Mouse (Mus musculus) heart, embryonic 16.5 days (tissue): Measurements from ENCODE around the gene Stambp. TPM values are rescaled to one million over a fixed set of nuclear protein-coding genes. Genes with fewer than 3 reads are reported as not detected.

Experiments
- ATAC-seq: fragments of 200-750 bp; cut with Nextera tagmentation; replicated peaks from 2 replicates; pipeline ENCODE4 v1.8.0; 2017; ENCODE audit warnings: moderate number of reproducible peaks; ENCODE audit not compliant: insufficient read depth, low FRiP score; ENCODE audit errors: extremely low read depth
- H3K27ac ChIP-seq: fragments of 300-500 bp; sonication (generic); 2 replicates; pipeline ENCODE4 v1.5.1; 2014; ENCODE audit warnings: mild to moderate bottlenecking, low read length, control low read depth, moderate library complexity
- H3K27me3 ChIP-seq: fragments of 300-500 bp; sonication (generic); 2 replicates; pipeline ENCODE4 v1.6.1; 2014; ENCODE audit warnings: low read length, mixed read lengths; ENCODE audit not compliant: control insufficient read depth, insufficient read depth
- H3K36me3 ChIP-seq: fragments of 300-500 bp; sonication (generic); 2 replicates; pipeline ENCODE4 v1.6.1; 2014; ENCODE audit not compliant: control insufficient read depth, insufficient read depth
- H3K4me1 ChIP-seq: fragments of 300-500 bp; sonication (generic); 2 replicates; pipeline ENCODE4 v1.6.1; 2014; ENCODE audit warnings: low read length, mixed read lengths; ENCODE audit not compliant: control insufficient read depth, insufficient read depth
- H3K4me2 ChIP-seq: fragments of 300-500 bp; sonication (generic); 2 replicates; pipeline ENCODE4 v1.6.1; 2014; ENCODE audit warnings: low read depth, mild to moderate bottlenecking, control low read depth, low read length
- H3K4me3 ChIP-seq: fragments of 300-500 bp; sonication (generic); 2 replicates; pipeline ENCODE4 v1.5.1; 2014; ENCODE audit warnings: mild to moderate bottlenecking, control low read depth, low read length
- H3K9ac ChIP-seq: fragments of 300-500 bp; sonication (generic); 2 replicates; pipeline ENCODE4 v1.6.1; 2014; ENCODE audit warnings: low read length, control low read depth
- H3K9me3 ChIP-seq: fragments of 300-500 bp; sonication (generic); replicated peaks from 2 replicates; pipeline ENCODE4 v1.6.1; 2016; ENCODE audit warnings: low read length; ENCODE audit not compliant: control insufficient read depth
- WGBS: fragments of 180-500 bp; shearing (Covaris S2); extraction: QIAGEN DNeasy Blood & Tissue Kit; methylation state at CpG from one replicate; pipeline ENCODE4 v1.1.7; 2014; 5-methylcytosine and 5-hydroxymethylcytosine counted together
- polyA plus RNA-seq: library from polyadenylated mRNA; unstranded; fragments of >200 nt; fragmentation: Nextera tagmentation; extraction: Ambion mirVana; gene quantifications from 2 replicates; pipeline ENCODE4 v1.2.1, GENCODE M21; 2015

Gene Stambp
- polyA plus RNA-seq, 1 experiment from 2014 or later: 26.6 TPM

GRCm38 (mm10) chr6:83501524-83502310 lies 70.8 kb downstream of the Stambp start:
- H3K27ac ChIP-seq: peak overlapping the region; percentile 5; the same call in 1 of the 2 replicates
- H3K9me3 ChIP-seq: no peaks in the 10 kb centered on the region; the same call in 1 of the 2 replicates
- no peak overlapping the region for H3K4me3 ChIP-seq
- peaks cover 27% of the 10 kb centered on the region for H3K4me1 ChIP-seq
- no peaks in the 10 kb centered on the region for H3K27me3 ChIP-seq
- H3K36me3 ChIP-seq: peaks cover 7% of the 10 kb centered on the region; the same call in 1 of the 2 replicates
- no peak overlapping the region for H3K4me2 ChIP-seq
- ATAC-seq: no peak
- WGBS: 62% methylated on average over 9 of the region's 9 CpGs
- H3K9ac ChIP-seq: no peak overlapping the region

GRCm38 (mm10) chr6:83500462-83500861 lies 72.1 kb downstream of the Stambp start:
- no peak overlapping the region for H3K9ac ChIP-seq
- peaks cover 7% of the 10 kb centered on the region; the same call in 1 of the 2 replicates for H3K36me3 ChIP-seq
- H3K4me1 ChIP-seq: peaks cover 36% of the 10 kb centered on the region
- no peak overlapping the region for H3K27ac ChIP-seq
- no peak overlapping the region for H3K4me2 ChIP-seq
- WGBS: 57% methylated on average over 3 of the region's 3 CpGs
- ATAC-seq: no peak
- no peaks in the 10 kb centered on the region for H3K27me3 ChIP-seq
- no peaks in the 10 kb centered on the region; the same call in 1 of the 2 replicates for H3K9me3 ChIP-seq
- no peak overlapping the region for H3K4me3 ChIP-seq

GRCm38 (mm10) chr6:83499078-83499477 lies 73.5 kb downstream of the Stambp start:
- no peaks in the 10 kb centered on the region for H3K27me3 ChIP-seq
- no peak overlapping the region for H3K9ac ChIP-seq
- 93% methylated on average over 10 of the region's 10 CpGs for WGBS
- peaks cover 34% of the 10 kb centered on the region for H3K4me1 ChIP-seq
- H3K27ac ChIP-seq: no peak overlapping the region
- no peak overlapping the region for H3K4me3 ChIP-seq
- ATAC-seq: no peak
- peaks cover 7% of the 10 kb centered on the region; the same call in 1 of the 2 replicates for H3K36me3 ChIP-seq
- no peaks in the 10 kb centered on the region; the same call in 1 of the 2 replicates for H3K9me3 ChIP-seq
- H3K4me2 ChIP-seq: no peak overlapping the region

- Histone ChIP-seq H3K36me3 (peaks cover 15% of the 10 kb centered on the region), H3K4me3 (no peak overlapping the region), H3K4me2 (0 out of 2 replicates have a peak overlapping the region, but pooled peaks have one; percentile 2), H3K4me1 (peaks cover 28% of the 10 kb centered on the region), H3K9me3 (no peaks in the 10 kb centered on the region; the same call in 1 of the 2 replicates), H3K27me3 (no peaks in the 10 kb centered on the region), H3K9ac (0 out of 2 replicates have a peak overlapping the region, but pooled peaks have one; percentile 11), H3K27ac (peak overlapping the region; percentile 8)
- ATAC-seq: peak; percentile 60; the same call in 1 of the 2 replicates
- 51% methylated on average over 22 of the region's 22 CpGs for WGBS
Observed at GRCm38 (mm10) chr6:83496753-83497710, 75.5 kb downstream of the Stambp start.

GRCm38 (mm10) chr6:83496009-83496752 lies 76.3 kb downstream of the Stambp start:
- 68% methylated on average over 9 of the region's 9 CpGs for WGBS
- Histone ChIP-seq H3K36me3 (peaks cover 15% of the 10 kb centered on the region), H3K9me3 (no peaks in the 10 kb centered on the region; the same call in 1 of the 2 replicates), H3K27me3 (no peaks in the 10 kb centered on the region), H3K4me3 (no peak overlapping the region), H3K4me1 (peaks cover 25% of the 10 kb centered on the region), H3K27ac (no peak overlapping the region), H3K4me2 (no peak overlapping the region), H3K9ac (no peak overlapping the region)
- peak; percentile 74; the same call in 1 of the 2 replicates for ATAC-seq

Other genes starting within 250 kb of the Stambp start
- 26.9 and 28.3 TPM in 2 replicates for gene Mthfd2, start 246.8 kb downstream of the Stambp start, polyA plus RNA-seq
- 35.4 and 35.8 TPM in 2 replicates for gene Mob1a, start 246.7 kb downstream of the Stambp start, polyA plus RNA-seq
- 259 and 264 TPM in 2 replicates for gene Bola3, start 223.6 kb downstream of the Stambp start, polyA plus RNA-seq
- gene Tet3, start 113.6 kb downstream of the Stambp start, polyA plus RNA-seq: 29.0 and 29.3 TPM in 2 replicates
- 57.6 and 58.2 TPM in 2 replicates for gene Dguok, start 65.8 kb downstream of the Stambp start, polyA plus RNA-seq
- gene Actg2, start 36.5 kb downstream of the Stambp start, polyA plus RNA-seq: 24.2 and 32.8 TPM in 2 replicates
- 0.20 and 0.87 TPM in 2 replicates for gene Clec4f, start 83.5 kb upstream of the Stambp start, polyA plus RNA-seq
- 0.41 and 0.42 TPM in 2 replicates for gene Cd207, start 105.1 kb upstream of the Stambp start, polyA plus RNA-seq
- gene Vax2, start 138.5 kb upstream of the Stambp start, polyA plus RNA-seq: not detected in 2 replicates
- gene Atp6v1b1, start 170.3 kb upstream of the Stambp start, polyA plus RNA-seq: 0.09 and 0.32 TPM in 2 replicates
- gene Ankrd53, start 189.9 kb upstream of the Stambp start, polyA plus RNA-seq: not detected in 2 replicates
- 89.9 and 108 TPM in 2 replicates for gene Tex261, start 203.1 kb upstream of the Stambp start, polyA plus RNA-seq
- gene Nagk, start 222.3 kb upstream of the Stambp start, polyA plus RNA-seq: 67.5 and 69.6 TPM in 2 replicates